In the genomic region with DNA sequence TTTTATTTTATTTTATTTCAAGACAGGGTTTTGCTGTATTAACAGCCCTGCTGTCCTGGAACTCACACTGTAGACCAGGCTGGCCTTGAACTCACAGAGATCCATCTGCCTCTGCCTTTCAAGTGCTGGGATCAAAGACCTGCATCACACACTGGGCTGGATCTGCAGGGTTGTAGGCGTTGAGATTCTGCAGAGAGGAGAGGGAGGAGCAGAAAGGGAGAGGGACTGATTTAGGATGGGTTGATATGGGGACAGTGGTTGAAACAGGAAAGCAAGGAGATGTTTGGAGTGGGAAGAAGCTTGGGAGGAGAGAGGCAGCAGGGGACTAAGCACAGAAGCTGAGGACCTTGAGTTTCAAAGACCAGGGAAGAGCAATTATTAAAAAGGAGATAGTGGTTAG, we compare ENCODE assay signal across 23 mouse cellular contexts. TPM values are rescaled to one million over a fixed set of nuclear protein-coding genes. Genes with fewer than 3 reads are reported as not detected.
"Had no signal": no experiment of that assay in that cellular context is flagged by ENCODE, and none has a peak within 500 bp of the region (broad histone marks: within the 10 kb centered on the region; RNA-seq: fewer than 3 reads in every experiment).

No protein-coding gene starts in this region.

- H3K4me1 ChIP-seq: megakaryocyte, embryonic 14.5 days; midbrain, embryonic 13.5 days; midbrain, embryonic 15.5 days; neural tube, embryonic 12.5 days; stomach, embryonic 15.5 days had no signal

- H3K36me3 ChIP-seq: lung, embryonic 15.5 days; midbrain, embryonic 13.5 days; midbrain, embryonic 15.5 days; neural tube, embryonic 12.5 days; stomach, embryonic 15.5 days had no signal

- H3K9me3 ChIP-seq: lung, embryonic 15.5 days; megakaryocyte, embryonic 14.5 days; midbrain, embryonic 13.5 days; midbrain, embryonic 15.5 days; neural tube, embryonic 12.5 days; stomach, embryonic 15.5 days had no signal

- H3K4me3 ChIP-seq: lung, embryonic 15.5 days; megakaryocyte, embryonic 14.5 days; midbrain, embryonic 13.5 days; midbrain, embryonic 15.5 days; neural tube, embryonic 12.5 days; stomach, embryonic 15.5 days had no signal

- H3K27ac ChIP-seq: lung, embryonic 15.5 days; macrophage; midbrain, embryonic 13.5 days; midbrain, embryonic 15.5 days; neural tube, embryonic 12.5 days; stomach, embryonic 15.5 days; stomach, postnatal 0 days had no signal

- DNase-seq: lung, adult 2 months; lung, postnatal 14 days; lung, postnatal 36 days; right cerebral cortex, postnatal 14 days; thymus, adult 2 months; thymus, postnatal 25 days; thymus, postnatal 4 days had no signal

- H3K27me3 ChIP-seq: lung, embryonic 15.5 days; midbrain, embryonic 13.5 days; midbrain, embryonic 15.5 days; neural tube, embryonic 12.5 days; stomach, embryonic 15.5 days had no signal

RNA-seq across cellular contexts. Expression of gene Cpa4, which starts 8.4 kb away (rescaled TPM):
- total RNA-seq: megakaryocyte progenitor cell, adult 5-6 weeks; monocyte, adult 5-6 weeks; neutrophil, adult 5-6 weeks had no signal
- polyA plus RNA-seq: macrophage; spleen, adult 2 months; testis, adult 2 months had no signal

RNA-seq across cellular contexts. Expression of gene Cpa2, which starts 18.3 kb away (rescaled TPM):
- total RNA-seq: megakaryocyte progenitor cell, adult 5-6 weeks; monocyte, adult 5-6 weeks; neutrophil, adult 5-6 weeks had no signal
- polyA plus RNA-seq: thymus, adult 2 months had no signal

RNA-seq across cellular contexts. Expression of gene Ssmem1, which starts 50.1 kb away (rescaled TPM):
- total RNA-seq: megakaryocyte progenitor cell, adult 5-6 weeks; midbrain, postnatal 0 days; monocyte, adult 5-6 weeks; neutrophil, adult 5-6 weeks had no signal
- polyA plus RNA-seq: lung, adult 2 months; lung, postnatal 0 days; macrophage; midbrain, embryonic 13.5 days; spleen, adult 2 months; stomach, embryonic 15.5 days; stomach, postnatal 0 days; thymus, adult 2 months had no signal

RNA-seq across cellular contexts. Expression of gene Cpa5, which starts 51.1 kb away (rescaled TPM):
- total RNA-seq: megakaryocyte progenitor cell, adult 5-6 weeks; midbrain, postnatal 0 days; monocyte, adult 5-6 weeks; neutrophil, adult 5-6 weeks had no signal
- polyA plus RNA-seq: lung, adult 2 months; lung, embryonic 15.5 days; lung, postnatal 0 days; macrophage; midbrain, embryonic 13.5 days; midbrain, embryonic 15.5 days; midbrain, postnatal 0 days; neural tube, embryonic 12.5 days; neural tube, embryonic 14.5 days; spleen, adult 2 months; thymus, adult 2 months had no signal
